Mouse (Mus musculus) T-helper 2 cell (primary cell): ENCODE measurements around the gene 2010003K11Rik.

ENCODE experiments used
- in situ Hi-C: fragments of 300-600 bp; cut with MboI, MseI; formaldehyde crosslinking; loops from one replicate; pipeline ENCODE4 v1.15.1; 2025; ENCODE audit warnings: high pct_unique_total_duplicates

2010003K11Rik gene

DNA sequence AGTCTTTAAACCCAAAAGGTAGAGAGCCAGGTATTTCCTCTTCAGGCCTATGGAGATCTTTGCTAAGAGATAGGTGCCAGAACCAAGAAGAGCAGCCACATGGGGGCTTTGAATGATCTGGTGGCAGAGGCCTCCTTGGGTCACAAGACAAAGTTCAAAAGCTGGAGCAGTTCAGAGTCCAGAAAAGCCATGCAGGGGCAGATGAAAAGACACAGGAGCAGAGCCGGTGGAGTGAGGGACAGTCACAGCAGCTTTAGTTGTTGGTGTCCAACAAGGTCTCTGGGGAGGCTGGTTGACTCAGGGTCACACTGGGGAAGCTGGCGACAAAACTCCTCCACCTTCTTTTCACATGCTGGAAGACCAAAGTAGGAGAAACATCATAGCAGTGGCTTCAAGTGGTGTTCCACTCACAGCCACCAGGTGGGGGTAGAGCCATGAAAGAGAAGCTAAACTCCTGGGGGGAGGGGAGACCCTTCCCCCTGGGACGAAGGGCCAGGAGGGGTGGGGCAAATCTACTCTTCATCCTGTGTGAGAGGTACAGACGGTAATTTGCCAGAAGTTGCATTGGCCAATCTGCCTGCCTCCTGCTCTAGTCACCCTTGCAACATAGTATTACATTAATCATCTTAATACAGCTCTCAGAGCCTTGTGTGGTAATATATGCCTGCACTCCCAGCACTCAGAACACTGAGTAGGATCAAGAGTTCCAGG is 965 bp downstream of the 2010003K11Rik start:
- in situ Hi-C loops, result no loop called here

DNA sequence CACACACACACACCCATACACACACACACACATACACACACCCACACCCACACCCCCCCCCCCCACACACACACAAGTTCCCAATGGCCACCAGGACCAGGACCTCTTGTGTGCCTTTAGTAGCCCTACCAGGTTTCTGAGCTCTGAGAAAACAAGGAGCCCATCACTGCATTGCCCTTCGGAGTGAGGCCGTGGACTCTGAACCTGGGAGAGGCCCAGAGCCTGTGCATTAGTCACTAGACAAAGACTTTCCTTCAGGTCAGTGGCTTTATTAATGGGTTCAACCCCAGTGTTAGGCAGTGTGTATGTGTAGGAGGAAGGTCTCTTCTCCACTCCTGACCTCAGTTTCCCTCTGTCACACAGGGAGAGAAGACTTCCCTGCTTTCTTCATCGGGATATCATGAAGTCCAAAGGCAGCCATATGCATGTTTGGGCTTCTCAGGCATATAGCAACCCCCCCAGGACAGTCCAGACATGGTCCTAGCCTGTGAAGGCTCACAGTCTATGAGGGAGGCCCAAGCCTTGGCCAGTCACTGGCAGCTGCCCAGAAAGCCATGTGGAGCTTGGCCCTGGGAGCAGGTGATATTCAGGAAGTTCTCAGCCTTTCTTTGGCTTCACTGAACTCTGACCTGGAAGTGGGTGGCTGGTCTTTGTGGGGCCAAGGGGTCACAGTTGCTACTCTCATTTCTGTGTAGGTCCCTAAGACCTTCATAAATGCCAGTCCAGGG is 1.7 kb downstream of the 2010003K11Rik start:
- in situ Hi-C loops, result no loop called here

DNA sequence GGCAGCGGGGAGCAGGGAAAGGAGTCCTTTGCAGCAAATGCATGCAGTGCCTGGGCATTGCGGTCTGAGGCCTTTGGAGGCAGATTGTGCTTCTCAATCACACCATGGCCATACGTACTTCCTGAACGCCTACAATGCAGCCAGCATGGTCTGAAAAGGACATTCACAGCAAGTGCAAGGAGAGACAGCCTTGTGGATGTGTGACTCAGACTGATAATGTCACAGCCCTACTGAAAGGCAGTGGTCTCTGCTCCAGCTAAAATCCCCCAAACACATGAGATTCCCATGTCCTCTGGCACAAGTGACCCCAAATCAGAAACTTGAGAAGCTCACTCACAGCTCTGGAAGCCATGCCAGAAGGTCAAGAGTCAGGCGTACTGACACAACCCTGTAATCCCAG is 2.6 kb downstream of the 2010003K11Rik start:
- in situ Hi-C loops, result no loop called here

DNA sequence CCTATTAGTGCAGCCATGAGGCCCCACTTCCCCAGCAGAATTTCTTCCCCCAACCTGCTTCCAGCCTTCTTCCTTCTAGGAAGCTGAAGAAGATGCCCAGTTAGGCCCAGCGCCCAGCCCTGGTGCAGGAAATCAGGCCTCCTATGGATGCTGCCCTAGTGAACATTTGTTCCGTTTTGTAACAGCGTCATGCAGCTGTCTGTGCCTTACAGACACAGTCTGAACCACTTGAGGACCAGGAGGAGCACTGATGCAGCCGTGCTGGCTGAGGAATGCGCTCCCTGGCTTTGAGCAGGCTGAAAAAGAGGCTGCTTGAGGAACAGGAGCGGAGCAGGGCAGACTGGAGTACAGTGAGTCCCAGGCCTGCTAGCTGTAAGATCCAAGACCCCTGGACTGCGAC is 3.7 kb downstream of the 2010003K11Rik start:
- in situ Hi-C loops, result no loop called here

DNA sequence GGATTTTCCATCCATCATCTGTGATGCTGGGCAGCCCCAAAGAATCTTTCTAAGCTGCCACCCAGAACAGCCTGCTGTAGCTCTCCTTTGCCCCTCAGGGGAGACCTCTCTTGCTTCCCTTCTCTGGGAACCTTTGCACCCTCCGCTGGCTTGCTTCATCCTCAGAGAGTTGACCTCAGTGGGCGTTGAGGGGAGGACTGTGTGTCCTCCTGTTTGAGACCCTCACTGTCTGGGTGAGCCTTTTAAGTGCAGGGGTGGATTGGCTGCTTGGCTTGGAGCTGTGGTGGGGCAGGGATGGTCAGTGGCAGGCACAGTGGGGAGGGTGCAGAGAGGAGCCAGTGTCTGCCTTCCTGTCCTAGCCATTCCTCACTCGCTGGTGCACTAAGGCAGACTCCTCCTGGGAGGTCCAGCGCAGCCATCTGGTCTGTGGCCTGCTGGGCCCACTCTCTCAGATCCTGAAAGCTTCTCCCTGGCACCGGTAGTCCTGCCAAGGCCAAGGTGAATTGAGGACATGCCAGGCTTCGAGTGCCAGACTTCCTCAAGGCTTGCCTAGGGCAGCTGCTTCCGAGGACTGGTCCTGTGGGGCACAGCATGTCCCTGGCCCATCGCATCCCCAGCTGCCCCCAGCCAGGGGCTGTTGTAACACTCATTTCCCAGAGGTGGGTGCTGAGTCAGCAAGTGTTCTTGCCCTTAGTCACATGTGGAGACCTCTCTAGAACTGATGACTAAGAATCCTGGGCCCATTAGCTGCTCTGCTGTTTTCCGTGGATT is 5.7 kb downstream of the 2010003K11Rik start:
- in situ Hi-C loops, result no loop called here

DNA sequence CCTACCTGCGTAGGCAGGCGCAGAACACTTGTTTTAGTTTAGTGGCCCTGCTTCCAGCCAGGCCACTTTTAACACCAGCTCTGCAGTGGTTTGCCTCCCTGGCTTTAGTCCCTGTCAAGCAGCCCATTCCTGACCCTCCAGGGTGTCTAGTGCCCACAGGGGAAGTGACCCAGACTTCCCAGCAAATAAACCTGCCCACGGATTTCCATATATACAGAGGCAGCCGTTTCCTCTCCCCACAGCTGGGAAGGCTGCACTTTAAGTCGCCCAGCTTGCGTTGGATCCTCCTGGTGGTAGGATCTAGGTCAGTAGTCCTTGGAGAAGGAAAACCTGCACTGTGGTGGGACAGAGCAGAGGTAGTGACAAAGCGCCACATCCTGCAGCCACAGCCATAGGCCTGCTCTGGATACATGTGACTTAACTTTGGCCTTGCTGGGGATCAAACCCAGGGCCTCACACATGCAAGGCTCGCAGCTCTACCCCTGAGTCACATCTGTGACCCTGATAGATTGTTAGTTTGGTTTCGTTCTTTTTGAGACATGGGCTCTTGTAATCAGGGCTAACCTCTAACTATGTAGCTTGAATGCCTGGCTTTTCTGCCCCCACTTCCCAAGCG is 7.2 kb downstream of the 2010003K11Rik start:
- in situ Hi-C loops, result no loop called here

DNA sequence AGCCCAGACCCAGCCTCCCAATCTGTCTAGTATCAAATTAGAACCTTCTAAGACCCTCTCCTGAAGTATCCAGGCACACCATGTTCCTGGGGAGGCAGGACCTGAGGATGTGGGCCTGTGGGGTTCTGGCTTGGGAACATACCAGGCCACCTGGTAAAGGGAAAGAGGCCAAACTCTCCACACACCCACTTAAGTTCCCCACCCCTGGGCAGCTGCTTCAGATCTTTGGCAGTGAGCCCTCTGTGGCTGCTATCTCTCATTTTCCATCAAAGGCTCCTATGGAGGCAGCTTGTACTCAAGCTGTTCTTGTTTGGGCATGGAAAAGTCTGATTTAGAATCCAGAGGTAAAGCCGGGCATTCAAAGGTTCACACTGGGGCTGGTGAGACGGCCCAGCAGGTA is 10.5 kb downstream of the 2010003K11Rik start:
- in situ Hi-C loops, result no loop called here

DNA sequence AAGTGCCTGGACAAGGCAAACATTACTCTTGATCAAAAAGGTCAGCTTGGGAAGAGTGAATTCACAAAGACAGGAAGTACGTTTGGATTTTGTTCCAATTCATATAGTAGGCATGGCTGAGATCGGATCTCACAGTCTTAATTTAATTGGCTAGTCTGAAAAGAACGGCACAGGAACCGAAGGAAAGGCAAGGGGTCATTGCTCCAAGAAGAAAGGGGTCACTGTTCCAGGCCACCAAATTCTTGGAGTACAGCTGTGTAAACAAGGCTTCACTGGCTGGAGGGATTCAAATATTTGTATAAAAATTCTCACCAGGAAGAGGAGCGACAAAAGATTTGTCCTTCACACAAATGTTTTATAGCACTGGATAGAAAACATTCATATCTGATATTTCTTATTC is 13.4 kb downstream of the 2010003K11Rik start:
- in situ Hi-C loops, result no loop called here

DNA sequence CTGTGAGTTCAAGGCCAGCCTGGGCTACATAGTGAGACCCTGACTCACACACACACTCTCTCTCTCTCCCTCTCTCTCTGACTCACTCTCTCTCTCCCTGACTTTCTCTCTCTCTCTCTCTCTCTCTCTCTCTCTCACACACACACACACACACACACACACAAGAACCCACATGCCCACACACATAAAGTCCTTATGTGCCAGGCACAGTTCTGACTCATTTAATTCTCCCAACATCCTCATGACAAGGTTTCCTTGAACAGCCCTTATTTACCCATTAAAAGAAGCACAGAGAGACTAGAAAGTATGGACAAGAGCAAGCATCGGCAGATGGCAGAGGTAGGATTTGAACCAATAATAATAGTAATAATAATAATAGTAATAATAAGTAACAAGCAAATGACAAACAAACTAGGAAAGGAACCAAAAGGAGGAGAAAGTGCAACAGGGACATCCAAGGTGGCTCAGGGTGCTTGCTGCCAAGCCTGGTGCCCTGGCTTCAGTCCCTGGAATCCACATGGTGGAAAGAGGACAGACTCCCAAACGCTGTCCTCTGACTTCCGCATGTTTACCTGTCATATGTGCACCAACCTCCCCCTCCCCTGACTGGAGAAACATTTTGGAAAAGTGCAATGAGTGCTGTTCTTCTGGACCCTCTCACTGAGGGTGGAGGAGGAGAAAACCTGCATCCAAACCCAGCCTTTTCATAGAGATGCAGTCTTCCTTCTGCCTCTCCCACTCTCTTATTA is 16.1 kb downstream of the 2010003K11Rik start:
- in situ Hi-C loops, result no loop called here

DNA sequence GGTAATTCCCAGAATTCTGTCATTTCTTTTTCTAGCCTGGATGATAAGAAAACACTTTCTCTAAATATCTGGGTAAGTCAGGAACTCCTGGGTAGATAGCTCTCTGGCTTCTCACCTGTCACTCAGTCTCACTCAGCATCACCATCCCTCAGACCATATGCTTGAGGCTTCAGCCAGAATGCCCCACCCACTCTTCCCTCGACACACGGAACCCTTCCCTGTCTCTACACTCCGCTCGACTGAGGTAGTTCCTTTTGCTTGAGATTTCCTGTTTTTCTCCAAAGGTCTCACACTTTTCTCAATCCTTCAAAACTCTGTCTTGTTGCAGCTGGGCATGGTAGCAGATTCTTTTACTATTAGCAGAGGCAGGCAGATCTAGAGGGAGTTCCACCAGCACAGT is 17.1 kb downstream of the 2010003K11Rik start:
- in situ Hi-C loops, result no loop called here

DNA sequence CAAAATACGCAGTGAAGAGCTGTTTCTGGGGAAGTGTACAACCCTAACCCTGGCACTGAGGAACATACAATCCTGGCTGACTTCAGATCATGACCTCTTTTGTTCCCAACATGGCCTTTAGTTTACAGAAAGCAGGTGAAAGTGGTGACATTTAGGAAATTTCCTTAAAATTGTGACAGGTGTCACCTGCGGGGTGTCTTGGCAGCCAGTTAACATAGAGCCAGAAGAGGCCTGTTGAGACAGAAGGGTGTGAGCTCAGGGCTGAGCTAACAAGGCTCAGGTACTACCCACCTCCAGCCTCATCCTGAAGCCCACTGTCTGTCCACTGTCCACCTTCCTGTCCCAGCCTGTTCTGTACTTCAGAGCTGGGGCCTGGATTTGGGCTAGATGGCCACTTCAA is 18.3 kb downstream of the 2010003K11Rik start:
- in situ Hi-C loops, result no loop called here

DNA sequence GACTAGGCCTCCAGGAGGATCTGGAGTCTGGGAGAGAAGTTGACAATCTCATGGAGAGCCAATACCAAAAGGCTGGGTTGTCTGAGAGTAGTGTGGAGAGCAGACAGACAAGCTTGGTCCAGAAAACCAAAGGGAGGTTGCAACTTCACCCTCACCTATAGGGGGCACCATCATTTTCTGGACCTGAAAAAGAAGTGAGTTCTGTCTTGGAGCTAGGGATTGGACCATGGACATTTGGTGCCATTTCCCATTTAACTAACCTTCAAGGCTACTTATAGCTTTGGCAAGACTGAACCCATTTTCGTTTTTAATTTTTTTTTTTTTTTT is 20.2 kb downstream of the 2010003K11Rik start:
- in situ Hi-C loops, result no loop called here

DNA sequence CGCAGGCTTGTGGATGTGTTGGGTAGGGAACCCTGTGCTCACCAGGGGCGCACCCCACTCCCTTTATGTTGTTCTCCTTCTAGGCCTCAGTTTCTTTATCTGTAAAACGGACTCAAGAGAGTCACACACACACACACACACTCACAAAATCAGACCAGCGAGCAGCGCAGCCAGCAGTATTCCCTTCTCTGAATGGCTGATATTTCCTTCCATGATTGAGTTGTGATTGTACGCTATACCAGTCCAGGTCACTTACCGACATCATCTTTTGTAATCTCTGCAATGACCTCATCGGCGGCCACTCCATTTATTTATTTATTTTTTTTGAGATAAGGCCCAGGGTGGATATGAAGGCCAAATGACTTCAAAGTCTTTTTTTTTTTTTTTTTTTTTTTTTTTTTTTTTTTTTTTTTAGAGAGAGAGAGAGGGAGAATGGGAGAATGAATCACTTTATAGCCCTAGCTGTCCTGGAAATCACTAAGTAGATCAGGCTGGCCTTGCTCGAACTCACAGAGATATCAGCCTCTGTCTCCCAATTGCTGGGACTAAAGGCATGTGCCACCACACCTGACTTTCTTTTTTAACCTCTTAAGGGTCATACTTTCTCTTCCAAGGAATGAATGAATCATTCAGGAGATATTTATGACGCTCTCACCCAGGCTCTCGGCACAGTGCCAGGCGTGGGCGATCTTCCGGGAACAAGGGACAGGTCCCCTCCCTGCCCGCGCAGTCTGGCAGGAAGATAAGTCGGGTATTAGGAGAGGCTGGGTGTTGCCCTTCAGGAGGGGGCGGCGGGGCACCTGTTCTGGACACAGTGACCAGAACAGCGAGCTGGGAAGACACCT is 20.8 kb downstream of the 2010003K11Rik start, which contains the start of gene Syt12:
Gene Syt12 (minus strand): TSS at position 103 of the 845 bp plus-strand sequence.
- in situ Hi-C loops, result no loop called here

DNA sequence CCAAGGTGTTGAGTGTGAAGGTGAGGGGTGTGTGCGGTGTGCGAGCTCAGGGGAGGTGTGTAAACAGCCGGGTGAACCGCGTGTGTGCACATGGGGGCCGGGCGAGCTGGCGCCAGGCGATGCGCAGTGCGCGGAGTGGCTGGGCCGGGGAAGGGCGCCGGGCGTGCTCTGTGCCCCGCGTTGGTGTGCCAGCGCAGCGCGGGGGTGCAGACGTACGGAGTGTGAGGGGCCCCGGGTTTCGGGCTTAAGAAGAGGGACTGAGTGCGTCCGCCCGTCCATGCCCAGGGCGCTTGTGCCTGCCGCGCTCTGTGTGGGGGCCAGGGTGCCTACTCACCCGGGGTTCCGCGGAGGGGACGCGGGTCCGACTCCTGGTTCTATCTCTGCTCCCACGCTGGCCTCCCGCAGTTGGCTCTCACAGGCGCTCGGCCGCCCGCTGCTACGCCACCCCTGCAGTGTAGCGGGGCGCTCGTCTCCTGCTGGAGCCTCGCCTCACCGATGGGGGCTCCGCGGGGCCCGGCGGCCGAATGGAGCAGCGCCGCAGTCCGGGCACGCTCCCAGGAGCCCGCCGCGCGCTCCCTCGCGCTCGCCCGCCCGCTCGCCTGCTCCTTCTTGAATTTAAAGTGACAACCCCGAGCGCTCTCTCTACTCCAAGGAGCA is 21.7 kb downstream of the 2010003K11Rik start:
- in situ Hi-C loops, result no loop called here

DNA sequence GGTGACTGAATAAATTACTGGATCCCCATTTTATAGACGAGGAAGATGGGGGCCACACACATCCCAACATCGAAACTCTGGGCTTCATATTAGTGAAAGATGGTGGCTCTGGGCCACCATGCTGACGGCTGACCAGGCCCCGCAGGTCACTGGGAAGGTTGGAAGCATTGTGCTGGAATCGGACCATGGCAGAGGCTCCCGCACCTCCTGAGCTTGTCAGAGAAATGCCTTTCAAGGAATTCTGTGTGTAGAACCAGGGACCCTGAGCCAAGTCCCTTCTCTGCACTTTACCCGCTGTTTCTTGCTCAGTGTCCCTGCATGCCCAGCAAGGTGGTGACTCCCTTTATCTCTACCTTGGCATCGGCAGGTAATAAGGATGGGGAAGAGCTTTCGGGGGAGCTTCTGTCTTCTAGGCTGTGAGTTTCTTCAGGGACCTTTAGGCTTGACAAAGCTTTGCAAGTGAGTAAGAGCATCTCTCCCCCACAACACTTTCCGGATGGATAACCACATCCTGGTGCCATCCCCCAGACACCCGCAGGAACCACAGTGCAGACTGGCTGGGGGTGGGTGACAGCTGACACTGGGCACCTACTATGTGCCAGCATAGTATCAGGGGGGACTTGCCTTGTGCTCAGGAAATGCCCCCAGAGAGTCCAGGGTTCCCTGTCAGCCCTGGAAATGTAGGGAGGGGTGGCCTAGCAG is 23.0 kb downstream of the 2010003K11Rik start:
- in situ Hi-C loops, result no loop called here

DNA sequence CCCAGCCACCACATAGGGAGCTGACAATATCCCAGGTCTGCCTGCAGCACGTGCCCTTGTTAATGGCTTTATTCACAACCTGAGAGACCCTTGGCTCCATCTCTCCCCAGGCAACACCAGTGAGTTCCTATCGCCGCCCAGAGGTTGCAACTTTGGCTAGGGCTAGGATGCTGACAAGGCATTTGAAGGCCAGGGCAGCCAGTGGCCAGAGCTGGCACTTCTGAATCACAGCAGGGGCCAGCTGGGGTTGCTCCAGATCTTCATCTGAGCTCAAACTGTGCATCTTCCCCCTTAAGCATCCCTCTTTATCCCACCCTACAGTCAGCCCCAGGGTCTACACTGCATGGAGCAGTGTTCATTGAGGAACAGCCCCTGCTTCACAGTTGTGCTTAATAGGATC is 23.6 kb downstream of the 2010003K11Rik start:
- in situ Hi-C loops, result no loop called here

DNA sequence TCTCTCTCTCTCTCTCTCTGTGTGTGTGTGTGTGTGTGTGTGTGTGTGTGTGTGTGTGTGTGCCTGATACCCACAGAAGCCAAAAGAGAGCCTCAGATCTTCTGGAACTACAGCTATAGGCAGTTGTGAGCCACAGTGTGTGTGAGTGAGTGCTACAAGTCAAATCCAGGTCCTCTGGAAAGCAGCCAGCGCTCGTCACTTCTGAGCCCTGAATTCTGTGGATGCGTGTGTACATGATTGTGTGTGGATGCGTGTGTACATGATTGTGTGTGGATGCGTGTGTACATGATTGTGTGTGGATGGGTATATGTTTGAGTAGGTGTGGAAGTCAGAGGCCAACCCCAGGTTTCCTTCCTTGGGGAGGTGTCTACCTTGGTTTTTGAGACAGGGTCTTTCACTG is 24.8 kb downstream of the 2010003K11Rik start:
- in situ Hi-C loops, result no loop called here

DNA sequence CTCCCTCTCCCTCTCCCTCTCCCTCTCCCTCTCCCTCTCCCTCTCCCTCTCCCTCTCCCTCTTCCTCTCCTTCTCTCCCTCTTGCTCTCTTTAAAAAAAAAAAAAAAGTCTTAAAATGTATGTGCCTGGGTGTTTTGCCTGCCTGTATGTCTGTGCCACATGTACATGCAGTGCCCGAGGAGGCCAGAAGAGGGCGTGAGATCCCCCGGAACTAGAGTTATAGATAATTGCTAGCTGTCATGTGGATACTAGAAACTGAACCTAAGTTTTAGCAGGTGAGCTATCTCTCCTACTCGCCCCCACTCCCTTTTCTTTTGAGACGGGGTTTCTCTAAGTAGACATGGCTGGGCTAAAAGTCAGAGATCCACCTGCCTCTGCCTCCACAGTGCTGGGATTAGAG is 30.0 kb downstream of the 2010003K11Rik start:
- in situ Hi-C loops, result no loop called here

DNA sequence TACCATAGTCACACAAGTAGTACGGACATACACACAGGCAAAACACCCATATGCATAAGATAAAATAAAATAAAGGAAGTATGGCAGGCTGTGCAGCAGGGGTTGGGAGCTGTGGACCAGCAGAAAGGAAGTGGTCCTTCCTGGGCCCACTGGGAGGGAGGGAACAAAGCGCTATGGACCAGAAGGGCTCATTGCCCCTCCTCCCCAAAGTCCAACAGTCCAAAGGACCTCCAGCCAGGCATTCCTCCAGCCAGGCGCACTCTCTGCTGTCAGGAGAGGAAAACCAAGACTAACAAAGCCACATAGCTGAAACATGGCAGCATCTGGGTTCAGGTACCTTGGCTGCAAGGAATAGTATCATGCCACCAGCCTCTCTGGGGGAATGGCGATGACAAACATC is 33.7 kb downstream of the 2010003K11Rik start:
- in situ Hi-C loops, result no loop called here
